Mouse (Mus musculus): Measurements from ENCODE around the gene Kcnd2. TPM values are rescaled to one million over a fixed set of nuclear protein-coding genes. Genes with fewer than 3 reads are reported as not detected.

Kcnd2 gene
- total RNA-seq, 2 experiments from 2014 or later = 0.19 to 0.20 TPM

DNA sequence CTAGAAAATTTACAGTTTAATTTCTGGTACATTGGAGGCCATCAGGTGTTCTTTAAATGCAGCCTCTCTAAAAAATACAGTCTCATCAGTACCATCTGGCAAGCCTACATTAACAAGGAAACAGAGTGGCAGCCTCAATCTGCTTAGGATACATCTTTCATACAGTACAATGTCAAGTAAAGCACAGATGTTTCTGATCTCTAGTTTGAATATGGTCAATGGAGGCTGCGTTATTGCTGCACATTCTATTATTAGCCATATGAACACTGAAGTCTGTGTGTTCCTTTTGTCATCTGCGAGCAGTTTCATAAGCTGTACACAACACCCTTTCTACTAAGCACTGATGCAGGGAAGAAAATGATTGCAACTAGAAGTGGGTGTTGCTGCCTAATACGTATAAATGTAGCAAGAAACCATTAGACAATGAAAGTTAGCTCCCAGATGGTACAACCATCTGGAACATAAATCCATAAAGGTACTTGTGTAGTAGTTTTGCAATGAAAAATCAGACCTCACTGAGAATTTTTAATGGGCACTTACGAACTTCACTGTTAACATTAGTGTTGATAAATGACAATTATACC, 209.0 kb downstream of the Kcnd2 start:
- no peak for DNase-seq

DNA sequence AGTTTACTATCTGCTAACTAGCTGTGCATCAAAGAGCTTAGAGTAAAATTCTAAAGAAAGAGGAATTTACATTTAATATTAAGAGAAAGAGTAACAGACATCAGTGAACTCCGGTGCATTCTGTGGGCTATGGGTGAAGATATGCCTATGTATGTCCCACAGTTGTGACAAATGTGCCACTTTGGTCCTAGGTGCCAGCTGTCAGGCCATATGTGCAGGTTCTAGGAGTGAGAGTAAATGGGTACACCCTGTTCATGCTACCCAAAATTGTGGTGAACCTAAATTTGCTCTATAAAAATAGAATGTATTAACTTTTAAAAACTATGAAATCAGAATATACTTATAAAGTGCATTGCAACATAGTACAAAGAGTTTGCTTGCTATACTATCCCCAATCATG, 215.8 kb downstream of the Kcnd2 start:
- no peak for DNase-seq

- DNase-seq = no peak
Observed at GRCm38 (mm10) chr6:21464719-21465118, 249.4 kb downstream of the Kcnd2 start.

GRCm38 (mm10) chr6:21471891-21472544, 256.7 kb downstream of the Kcnd2 start:
- DNase-seq = no peak

GRCm38 (mm10) chr6:21482714-21483113, 267.4 kb downstream of the Kcnd2 start:
- DNase-seq = no peak

DNA sequence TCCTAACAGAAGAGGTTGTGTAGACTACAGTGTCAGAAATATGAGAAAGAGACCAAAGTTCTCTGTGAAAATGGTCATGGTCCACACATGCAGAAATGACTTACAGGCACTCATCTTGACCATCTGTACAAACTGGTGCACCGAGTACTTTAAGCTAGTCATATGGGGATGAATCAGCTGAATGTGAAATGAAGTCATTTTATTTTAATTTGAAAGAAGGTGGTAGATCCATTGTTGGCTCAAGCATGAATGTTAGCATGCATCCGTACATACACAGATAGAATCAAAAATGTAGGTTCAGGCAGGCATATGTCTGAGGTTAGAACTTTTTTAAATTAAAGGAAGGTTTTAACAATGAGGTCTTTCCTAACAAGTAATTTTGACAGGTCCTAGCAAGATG, 273.2 kb downstream of the Kcnd2 start:
- no peak for DNase-seq

- no peak for DNase-seq
Observed at GRCm38 (mm10) chr6:21502921-21503320, 287.6 kb downstream of the Kcnd2 start.

DNA sequence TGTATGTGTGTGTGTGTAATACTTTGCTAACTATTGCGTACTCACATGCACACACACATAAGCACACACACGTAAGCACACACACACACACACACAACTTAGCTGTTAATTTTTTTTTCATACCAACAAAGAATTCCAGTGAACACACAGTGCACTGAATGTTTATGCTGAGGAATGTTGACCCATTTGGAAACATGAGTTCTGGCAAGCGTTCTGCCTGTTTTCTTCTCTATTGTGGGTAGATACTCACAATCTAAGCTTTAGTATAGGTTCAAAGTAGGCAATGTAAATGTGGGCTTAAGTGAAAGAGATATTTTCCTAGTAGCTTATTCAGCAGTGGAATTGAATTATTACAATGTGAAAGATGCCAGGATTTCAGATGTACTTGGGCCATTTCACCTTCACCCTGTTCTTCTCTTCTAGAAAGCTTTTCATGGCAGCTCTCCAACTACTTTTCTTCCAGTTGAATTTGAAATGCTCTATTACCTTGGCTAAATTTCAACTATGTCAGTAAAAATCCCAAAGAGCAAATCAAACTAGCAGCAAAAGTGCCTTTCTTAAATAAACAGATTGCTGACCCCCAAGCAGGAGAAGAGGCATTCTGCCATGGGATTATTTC, 295.4 kb downstream of the Kcnd2 start:
- DNase-seq = no peak

GRCm38 (mm10) chr6:21520351-21520750, 305.0 kb downstream of the Kcnd2 start:
- no peak for DNase-seq

GRCm38 (mm10) chr6:21527489-21528074, 312.3 kb downstream of the Kcnd2 start:
- DNase-seq = no peak

DNA sequence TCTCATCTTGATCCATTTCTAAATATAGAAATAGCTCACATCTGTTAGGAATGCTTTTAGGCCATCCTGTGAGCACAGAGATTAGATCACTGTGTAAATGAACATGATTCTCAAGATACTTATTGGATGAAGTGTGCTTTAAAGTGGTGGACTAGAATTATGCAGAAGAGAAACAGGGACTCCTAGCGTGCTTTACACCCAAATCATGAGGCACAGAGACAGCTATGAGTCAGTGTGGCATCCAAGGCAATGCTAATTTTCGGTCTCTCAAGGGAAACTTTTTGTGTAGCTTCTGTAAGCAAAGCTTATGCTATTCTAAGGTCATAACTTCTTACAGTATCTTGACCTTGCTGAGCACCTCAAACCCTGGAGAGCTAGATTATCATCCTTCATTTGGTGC, 318.7 kb downstream of the Kcnd2 start:
- DNase-seq = no peak

- DNase-seq = no peak
Observed at GRCm38 (mm10) chr6:21534820-21535219, 319.5 kb downstream of the Kcnd2 start.

- DNase-seq = no peak
Observed at GRCm38 (mm10) chr6:21551501-21551900, 336.2 kb downstream of the Kcnd2 start.

- no peak for DNase-seq
Observed at GRCm38 (mm10) chr6:21570964-21571363, 355.7 kb downstream of the Kcnd2 start.

GRCm38 (mm10) chr6:21590156-21590555, 374.9 kb downstream of the Kcnd2 start:
- no peak for DNase-seq

DNA sequence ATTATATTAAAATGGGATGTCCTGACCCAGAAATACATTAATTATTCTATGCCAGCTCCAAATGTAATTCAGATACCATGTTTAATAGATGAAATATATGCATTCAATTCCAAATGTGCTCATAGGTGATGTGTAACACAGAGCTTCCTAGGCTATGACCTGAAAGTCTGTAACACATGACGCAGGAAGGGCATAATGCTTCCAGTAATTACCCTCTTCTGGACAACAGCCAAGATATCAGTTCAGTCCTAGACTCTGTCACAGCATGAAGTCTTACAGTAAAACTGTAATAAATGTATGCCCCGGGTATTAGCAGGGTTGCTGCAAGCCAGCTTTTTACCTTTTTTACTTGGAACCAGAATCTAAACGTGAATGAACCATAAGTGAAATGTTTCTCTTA, 382.1 kb downstream of the Kcnd2 start:
- no peak for DNase-seq

GRCm38 (mm10) chr6:21609381-21610059, 394.2 kb downstream of the Kcnd2 start:
- no peak for DNase-seq

- DNase-seq = no peak
Observed at GRCm38 (mm10) chr6:21629989-21630388, 414.7 kb downstream of the Kcnd2 start.

DNA sequence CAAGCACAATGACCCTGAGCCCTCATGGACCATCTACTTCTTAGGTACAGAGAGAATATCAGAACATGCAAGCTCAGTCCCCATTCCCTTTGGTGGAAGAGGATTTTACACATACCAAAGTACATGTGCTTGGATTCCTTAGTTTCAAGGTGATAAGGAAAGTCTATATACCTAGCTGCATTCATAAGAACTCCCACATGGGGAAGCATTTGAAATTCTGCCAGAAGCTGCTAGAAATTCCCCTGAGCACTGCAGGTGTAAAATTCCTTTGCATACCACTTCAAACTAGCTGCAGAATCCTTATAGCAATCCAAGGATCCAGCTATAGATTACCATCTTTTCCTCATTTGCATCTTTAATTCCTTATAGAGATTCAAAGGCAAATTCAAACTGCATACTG, 440.4 kb downstream of the Kcnd2 start:
- no peak for DNase-seq

- DNase-seq = no peak
Observed at GRCm38 (mm10) chr6:21664135-21664534, 448.8 kb downstream of the Kcnd2 start.

DNA sequence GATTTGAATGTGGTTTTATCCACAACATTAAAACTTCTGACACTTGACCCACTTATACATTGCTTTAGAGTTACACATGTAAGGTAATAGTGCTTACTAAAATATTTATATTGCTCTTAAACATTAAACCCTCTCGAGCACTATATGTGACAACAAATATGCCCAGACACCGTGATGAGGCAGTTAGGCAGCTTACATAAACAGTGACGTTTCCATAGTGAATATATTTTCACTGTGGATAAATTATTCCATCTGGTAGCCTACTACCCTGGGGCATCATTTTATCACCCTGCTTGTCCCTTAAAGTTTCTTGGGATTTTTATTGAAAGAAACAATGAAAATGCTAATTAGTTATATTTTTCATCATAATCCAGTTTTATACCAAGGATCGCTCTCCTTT, 449.3 kb downstream of the Kcnd2 start:
- no peak for DNase-seq

DNA sequence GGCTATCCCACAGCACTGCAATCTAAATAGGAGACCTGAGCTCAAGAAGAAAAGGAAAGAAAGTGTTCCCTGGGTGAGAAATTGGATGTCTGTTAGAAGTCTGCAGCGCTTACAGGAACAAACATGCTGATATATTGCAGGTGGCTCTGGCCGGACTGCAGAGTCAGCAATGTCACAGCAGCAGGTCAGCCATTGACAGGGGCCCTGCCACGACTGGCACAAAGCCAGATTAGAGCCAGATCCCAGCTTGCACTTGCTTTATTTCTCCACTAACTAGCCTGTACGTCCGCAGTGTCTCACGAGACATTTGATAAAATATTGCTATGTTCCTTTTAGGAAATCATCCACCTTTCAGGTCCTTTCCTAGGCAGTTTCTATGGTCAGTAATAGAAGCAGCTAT, 468.9 kb downstream of the Kcnd2 start:
- no peak for DNase-seq

- DNase-seq = no peak
Observed at GRCm38 (mm10) chr6:21686388-21686787, 471.1 kb downstream of the Kcnd2 start.

Measured in gastrocnemius, postnatal 10 days (tissue).